Mouse (Mus musculus): ENCODE measurements at regions not wholly inside any gene's neighbourhood (a gene's known extent, or its start where the extent isn't known, plus 50 kb on each side); places are given as distances from the start of the nearest gene placed in this dataset.

- no peak overlapping the region for H3K27ac ChIP-seq (ENCODE audit: insufficient read depth, low read depth, low read length)
- H3K27me3 ChIP-seq (ENCODE audit: control insufficient read depth, insufficient read depth, low read length) = no peaks in the 10 kb centered on the region
- H3K36me3 ChIP-seq (ENCODE audit: control insufficient read depth, insufficient read depth, low read length) = no peaks in the 10 kb centered on the region
- no peaks in the 10 kb centered on the region for H3K4me1 ChIP-seq (ENCODE audit: control insufficient read depth, insufficient read depth, insufficient read length, low read length)
- 68% methylated on average over 6 of the region's 6 CpGs for WGBS
- no peak for TF ChIP-seq POLR2A (IDR thresholded peaks at IDR 0.05; ENCODE audit: low read depth, low read length)
- TF ChIP-seq CTCF (IDR thresholded peaks at IDR 0.05; ENCODE audit: extremely low read depth, insufficient read length, insufficient replicate concordance, low read depth, low read length) = no peak
- no peak overlapping the region for H3K4me3 ChIP-seq (ENCODE audit: low read depth, low read length)
Measured at GRCm38 (mm10) chr12:77962631-77963030, 231.4 kb upstream of the Gm6657 start.

- WGBS = 61% methylated on average over 3 of the region's 3 CpGs
- Histone ChIP-seq H3K4me3 (ENCODE audit: low read depth, low read length) (no peak overlapping the region), H3K27ac (ENCODE audit: insufficient read depth, low read depth, low read length) (no peak overlapping the region), H3K4me1 (ENCODE audit: control insufficient read depth, insufficient read depth, insufficient read length, low read length) (peaks cover 3% of the 10 kb centered on the region; the same call in 1 of the 2 replicates), H3K27me3 (ENCODE audit: control insufficient read depth, insufficient read depth, low read length) (no peaks in the 10 kb centered on the region), H3K36me3 (ENCODE audit: control insufficient read depth, insufficient read depth, low read length) (no peaks in the 10 kb centered on the region)
- TF ChIP-seq CTCF (IDR thresholded peaks at IDR 0.05; ENCODE audit: extremely low read depth, insufficient read length, insufficient replicate concordance, low read depth, low read length) (no peak), POLR2A (IDR thresholded peaks at IDR 0.05; ENCODE audit: low read depth, low read length) (no peak)
Measured at GRCm38 (mm10) chr12:77968543-77968942, 225.5 kb upstream of the Gm6657 start.

- no peak overlapping the region for H3K27ac ChIP-seq (ENCODE audit: insufficient read depth, low read depth, low read length)
- WGBS = 32% methylated on average over 1 of the region's 1 CpGs
- no peak overlapping the region for H3K4me3 ChIP-seq (ENCODE audit: low read depth, low read length)
- TF ChIP-seq POLR2A (IDR thresholded peaks at IDR 0.05; ENCODE audit: low read depth, low read length) (no peak), CTCF (IDR thresholded peaks at IDR 0.05; ENCODE audit: extremely low read depth, insufficient read length, insufficient replicate concordance, low read depth, low read length) (no peak)
- H3K27me3 ChIP-seq (ENCODE audit: control insufficient read depth, insufficient read depth, low read length) = no peaks in the 10 kb centered on the region
- peaks cover 3% of the 10 kb centered on the region; the same call in 1 of the 2 replicates for H3K4me1 ChIP-seq (ENCODE audit: control insufficient read depth, insufficient read depth, insufficient read length, low read length)
- no peaks in the 10 kb centered on the region for H3K36me3 ChIP-seq (ENCODE audit: control insufficient read depth, insufficient read depth, low read length)
Measured at GRCm38 (mm10) chr12:77970026-77970425, 224.0 kb upstream of the Gm6657 start.

- 76% methylated on average over 4 of the region's 4 CpGs for WGBS
- no peak overlapping the region for H3K27ac ChIP-seq (ENCODE audit: insufficient read depth, low read depth, low read length)
- TF ChIP-seq POLR2A (IDR thresholded peaks at IDR 0.05; ENCODE audit: low read depth, low read length) = no peak
- TF ChIP-seq CTCF (IDR thresholded peaks at IDR 0.05; ENCODE audit: extremely low read depth, insufficient read length, insufficient replicate concordance, low read depth, low read length) = no peak
- no peaks in the 10 kb centered on the region for H3K36me3 ChIP-seq (ENCODE audit: control insufficient read depth, insufficient read depth, low read length)
- H3K4me3 ChIP-seq (ENCODE audit: low read depth, low read length) = no peak overlapping the region
- peaks cover 3% of the 10 kb centered on the region; the same call in 1 of the 2 replicates for H3K4me1 ChIP-seq (ENCODE audit: control insufficient read depth, insufficient read depth, insufficient read length, low read length)
- H3K27me3 ChIP-seq (ENCODE audit: control insufficient read depth, insufficient read depth, low read length) = no peaks in the 10 kb centered on the region
Measured at GRCm38 (mm10) chr12:77972165-77972564, 221.9 kb upstream of the Gm6657 start.

- H3K27me3 ChIP-seq (ENCODE audit: control insufficient read depth, insufficient read depth, low read length) = no peaks in the 10 kb centered on the region
- H3K27ac ChIP-seq (ENCODE audit: insufficient read depth, low read depth, low read length) = no peak overlapping the region
- no peak overlapping the region for H3K4me3 ChIP-seq (ENCODE audit: low read depth, low read length)
- H3K36me3 ChIP-seq (ENCODE audit: control insufficient read depth, insufficient read depth, low read length) = no peaks in the 10 kb centered on the region
- WGBS = 77% methylated on average over 2 of the region's 2 CpGs
- no peak for TF ChIP-seq CTCF (IDR thresholded peaks at IDR 0.05; ENCODE audit: extremely low read depth, insufficient read length, insufficient replicate concordance, low read depth, low read length)
- no peak for TF ChIP-seq POLR2A (IDR thresholded peaks at IDR 0.05; ENCODE audit: low read depth, low read length)
- H3K4me1 ChIP-seq (ENCODE audit: control insufficient read depth, insufficient read depth, insufficient read length, low read length) = no peaks in the 10 kb centered on the region
Measured at GRCm38 (mm10) chr12:77976952-77977351, 217.1 kb upstream of the Gm6657 start.

- Histone ChIP-seq H3K4me1 (ENCODE audit: control insufficient read depth, insufficient read depth, insufficient read length, low read length) (peaks cover 2% of the 10 kb centered on the region; the same call in 1 of the 2 replicates), H3K27me3 (ENCODE audit: control insufficient read depth, insufficient read depth, low read length) (no peaks in the 10 kb centered on the region; the same call in 1 of the 2 replicates), H3K36me3 (ENCODE audit: control insufficient read depth, insufficient read depth, low read length) (no peaks in the 10 kb centered on the region), H3K27ac (ENCODE audit: insufficient read depth, low read depth, low read length) (no peak overlapping the region), H3K4me3 (ENCODE audit: low read depth, low read length) (no peak overlapping the region)
- WGBS = 38% methylated on average over 8 of the region's 8 CpGs
- no peak for TF ChIP-seq CTCF (IDR thresholded peaks at IDR 0.05; ENCODE audit: extremely low read depth, insufficient read length, insufficient replicate concordance, low read depth, low read length)
- TF ChIP-seq POLR2A (IDR thresholded peaks at IDR 0.05; ENCODE audit: low read depth, low read length) = no peak
Measured at GRCm38 (mm10) chr12:77986738-77987137, 207.3 kb upstream of the Gm6657 start.

- 48% methylated on average over 3 of the region's 3 CpGs for WGBS
- Histone ChIP-seq H3K27me3 (ENCODE audit: control insufficient read depth, insufficient read depth, low read length) (no peaks in the 10 kb centered on the region; the same call in 1 of the 2 replicates), H3K4me3 (ENCODE audit: low read depth, low read length) (no peak overlapping the region), H3K36me3 (ENCODE audit: control insufficient read depth, insufficient read depth, low read length) (no peaks in the 10 kb centered on the region), H3K4me1 (ENCODE audit: control insufficient read depth, insufficient read depth, insufficient read length, low read length) (peaks cover 4% of the 10 kb centered on the region; the same call in 1 of the 2 replicates), H3K27ac (ENCODE audit: insufficient read depth, low read depth, low read length) (no peak overlapping the region)
- TF ChIP-seq CTCF (IDR thresholded peaks at IDR 0.05; ENCODE audit: extremely low read depth, insufficient read length, insufficient replicate concordance, low read depth, low read length) (no peak), POLR2A (IDR thresholded peaks at IDR 0.05; ENCODE audit: low read depth, low read length) (no peak)
Measured at GRCm38 (mm10) chr12:77989766-77990165, 204.3 kb upstream of the Gm6657 start.

All from small intestine, adult 2 months (tissue).